Mouse (Mus musculus) megakaryocyte, embryonic 14.5 days (primary cell): ENCODE measurements around the gene Bckdhb.

ENCODE experiments used
- FLI1 ChIP-seq: IDR thresholded peaks from 2 replicates; pipeline ENCODE4 v1.6.1; 2012; ENCODE audit warnings: low read length, inconsistent platforms, mixed read lengths
- GATA1 ChIP-seq: IDR thresholded peaks from 3 replicates; pipeline ENCODE4 v1.6.1; 2012; ENCODE audit warnings: mixed read lengths, low read length, inconsistent platforms, borderline replicate concordance

GRCm38 (mm10) chr9:83940537-83941363 is 15.8 kb downstream of the Bckdhb start:
- TF ChIP-seq GATA1, result no peak
- no peak for TF ChIP-seq FLI1
